Mouse (Mus musculus) embryonic facial prominence, embryonic 15.5 days (tissue): Measurements from ENCODE around the gene Klhl29. TPM values are rescaled to one million over a fixed set of nuclear protein-coding genes. Genes with fewer than 3 reads are reported as not detected.

Source experiments
- ATAC-seq: fragments of 200-750 bp; cut with Nextera tagmentation; 2 replicates; pipeline ENCODE4 v1.8.0; 2017; ENCODE audit warnings: low read depth, moderate TSS enrichment; ENCODE audit not compliant: insufficient number of reproducible peaks, low FRiP score, low TSS enrichment
- H3K27ac ChIP-seq: fragments of 300-500 bp; sonication (generic); replicated peaks from 2 replicates; pipeline ENCODE4 v1.5.1; 2015; ENCODE audit warnings: mild to moderate bottlenecking, inconsistent platforms
- H3K27me3 ChIP-seq: fragments of 300-500 bp; sonication (generic); 2 replicates; pipeline ENCODE4 v1.6.1; 2015; ENCODE audit warnings: inconsistent platforms
- H3K36me3 ChIP-seq: fragments of 300-500 bp; sonication (generic); 2 replicates; pipeline ENCODE4 v1.6.1; 2015; ENCODE audit warnings: mild to moderate bottlenecking, inconsistent platforms
- H3K4me1 ChIP-seq: fragments of 300-500 bp; sonication (generic); 2 replicates; pipeline ENCODE4 v1.6.1; 2015; ENCODE audit warnings: inconsistent platforms
- H3K4me2 ChIP-seq: fragments of 300-500 bp; sonication (generic); replicated peaks from 2 replicates; pipeline ENCODE4 v1.6.1; 2015; ENCODE audit warnings: mild to moderate bottlenecking, inconsistent platforms
- H3K4me3 ChIP-seq: fragments of 300-500 bp; sonication (generic); replicated peaks from 2 replicates; pipeline ENCODE4 v1.5.1; 2015; ENCODE audit warnings: mild to moderate bottlenecking, inconsistent platforms
- H3K9ac ChIP-seq: fragments of 300-500 bp; sonication (generic); 2 replicates; pipeline ENCODE4 v1.6.1; 2015; ENCODE audit warnings: inconsistent platforms
- H3K9me3 ChIP-seq: fragments of 300-500 bp; sonication (generic); replicated peaks from 2 replicates; pipeline ENCODE4 v1.6.1; 2016; ENCODE audit warnings: inconsistent platforms
- WGBS: fragments of 180-500 bp; shearing (Covaris S2); methylation state at CpG from one replicate; pipeline ENCODE4 v1.1.7; 2015; 5-methylcytosine and 5-hydroxymethylcytosine counted together
- polyA plus RNA-seq: library from polyadenylated mRNA; unstranded; fragments of >200 nt; fragmentation: Nextera tagmentation; extraction: Ambion mirVana; gene quantifications from 2 replicates; pipeline ENCODE4 v1.2.1, GENCODE M21; 2015

Gene Klhl29
- polyA plus RNA-seq, 1 experiment from 2014 or later: 1.5 TPM

DNA sequence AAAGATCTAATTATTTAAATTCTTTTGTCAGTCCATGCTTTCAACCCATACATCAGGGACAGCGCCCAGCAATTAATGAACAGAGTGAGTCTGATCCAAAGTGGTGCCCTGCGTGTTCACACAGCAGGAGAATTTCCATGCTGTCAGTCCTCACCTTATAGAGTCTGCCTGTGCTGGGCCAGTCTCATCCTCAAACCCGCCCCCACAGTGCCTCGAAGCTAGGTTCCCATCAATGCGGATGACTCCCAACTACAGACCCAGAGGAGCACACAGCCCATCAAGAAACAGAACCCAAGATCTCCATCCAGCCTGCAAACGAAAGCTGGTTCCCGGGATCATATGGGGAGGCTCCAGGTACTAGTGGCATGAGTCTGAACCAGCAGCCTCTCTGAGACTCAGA lies 106.4 kb downstream of the Klhl29 start:
- Histone ChIP-seq H3K4me2 (no peak overlapping the region), H3K4me3 (no peak overlapping the region), H3K9me3 (no peaks in the 10 kb centered on the region), H3K36me3 (no peaks in the 10 kb centered on the region), H3K27ac (no peak overlapping the region), H3K9ac (no peak overlapping the region), H3K4me1 (peaks cover 15% of the 10 kb centered on the region), H3K27me3 (no peaks in the 10 kb centered on the region)
- 64% methylated on average over 7 of the region's 7 CpGs for WGBS
- no peak for ATAC-seq

DNA sequence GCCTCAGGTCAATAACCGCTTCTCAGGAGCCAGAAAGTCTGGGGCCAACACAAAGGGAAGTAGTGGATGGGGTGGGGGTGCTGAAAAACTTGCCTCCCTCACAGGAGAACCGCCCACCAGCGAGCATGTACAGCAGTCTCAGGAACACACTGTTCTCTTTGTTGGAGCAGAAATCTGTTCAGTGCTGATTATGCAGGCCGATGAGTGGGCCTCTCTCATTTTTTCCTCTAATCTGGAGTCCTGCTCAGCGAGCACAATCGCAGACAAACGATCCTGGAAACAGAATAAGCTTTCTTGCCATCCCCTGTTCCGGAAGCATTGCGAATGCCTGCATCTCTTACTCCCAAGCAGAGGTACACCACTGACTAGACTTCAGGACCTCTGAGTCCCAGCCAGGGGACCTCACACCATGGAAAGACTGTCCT lies 107.3 kb downstream of the Klhl29 start:
- Histone ChIP-seq H3K4me2 (no peak overlapping the region), H3K9me3 (no peaks in the 10 kb centered on the region), H3K36me3 (no peaks in the 10 kb centered on the region), H3K9ac (no peak overlapping the region), H3K4me1 (peaks cover 13% of the 10 kb centered on the region), H3K27ac (0 out of 2 replicates have a peak overlapping the region, but pooled peaks have one; percentile 5), H3K27me3 (no peaks in the 10 kb centered on the region), H3K4me3 (no peak overlapping the region)
- ATAC-seq: peak; percentile 8; the same call in 1 of the 2 replicates
- WGBS: 28% methylated on average over 9 of the region's 9 CpGs

DNA sequence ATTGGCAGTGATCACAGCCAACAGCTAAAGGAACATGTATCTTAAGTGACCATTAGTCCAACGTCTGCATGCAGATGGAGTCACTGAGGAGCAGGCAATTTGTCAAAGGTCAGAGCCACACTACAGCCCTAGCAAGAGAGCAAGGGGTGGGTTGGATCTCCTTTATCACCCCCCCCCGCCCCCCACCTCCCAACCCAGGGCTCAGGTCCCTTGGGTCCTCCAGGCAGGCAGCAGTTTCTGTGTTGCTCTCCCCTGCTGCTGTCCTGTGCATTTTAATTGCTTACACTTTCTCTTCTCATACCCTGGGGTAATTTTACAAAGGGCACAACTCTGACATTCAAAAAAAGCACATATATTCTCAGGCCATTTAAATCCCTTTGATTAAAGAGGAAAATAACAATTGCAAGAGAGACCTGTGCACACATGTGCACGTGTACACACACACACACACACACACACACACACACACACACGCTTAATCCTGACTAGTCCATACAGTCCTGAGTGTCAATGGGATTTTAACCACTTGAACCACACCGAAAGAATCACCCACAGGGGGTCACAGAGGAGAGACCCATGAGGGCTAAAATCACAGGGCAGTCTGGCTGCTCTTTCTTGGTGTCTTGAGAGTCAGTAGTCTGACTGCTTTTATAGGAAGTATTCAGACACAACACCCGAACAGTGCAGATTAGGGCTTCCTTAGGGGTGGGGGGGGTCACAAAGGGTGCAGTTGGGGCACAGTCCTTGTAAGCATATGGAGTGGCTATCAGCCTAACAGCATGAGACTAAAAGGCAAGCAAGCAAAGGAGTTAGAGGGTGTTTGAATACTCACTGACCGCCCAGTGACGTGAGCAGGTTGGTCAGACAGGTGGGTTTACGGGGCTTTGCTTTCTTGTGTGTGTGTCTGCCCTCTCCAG lies 108.0 kb downstream of the Klhl29 start:
- H3K4me1 ChIP-seq: peaks cover 10% of the 10 kb centered on the region; the same call in 1 of the 2 replicates
- no peaks in the 10 kb centered on the region for H3K9me3 ChIP-seq
- H3K27ac ChIP-seq: 0 out of 2 replicates have a peak overlapping the region, but pooled peaks have one; percentile 1
- H3K36me3 ChIP-seq: no peaks in the 10 kb centered on the region
- no peak overlapping the region for H3K4me2 ChIP-seq
- no peaks in the 10 kb centered on the region for H3K27me3 ChIP-seq
- H3K4me3 ChIP-seq: no peak overlapping the region
- WGBS: 58% methylated on average over 9 of the region's 9 CpGs
- peak; percentile 26; the same call in 1 of the 2 replicates for ATAC-seq
- no peak overlapping the region for H3K9ac ChIP-seq

DNA sequence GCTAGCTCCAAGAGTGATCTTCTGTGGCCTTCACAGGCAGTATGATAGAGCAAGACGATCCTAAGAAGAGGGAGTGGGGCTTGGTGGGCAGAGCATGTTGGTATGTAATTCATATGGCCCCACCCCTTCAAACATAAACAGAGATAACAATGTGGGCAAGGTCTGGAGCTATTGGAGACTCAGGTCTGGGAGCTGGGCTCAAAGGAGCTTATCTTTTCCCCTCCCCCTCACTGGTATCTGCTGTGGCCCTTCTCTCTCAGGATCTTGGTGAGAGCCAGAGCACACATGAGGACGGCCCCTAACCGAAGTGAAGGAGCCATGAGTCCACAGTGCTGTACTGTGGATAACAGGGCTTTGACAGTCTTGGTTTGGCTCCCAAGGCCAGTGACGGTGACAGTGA lies 108.7 kb downstream of the Klhl29 start:
- no peaks in the 10 kb centered on the region for H3K36me3 ChIP-seq
- H3K27ac ChIP-seq: no peak overlapping the region
- no peak for ATAC-seq
- no peak overlapping the region for H3K9ac ChIP-seq
- no peak overlapping the region for H3K4me3 ChIP-seq
- H3K27me3 ChIP-seq: no peaks in the 10 kb centered on the region
- peaks cover 10% of the 10 kb centered on the region; the same call in 1 of the 2 replicates for H3K4me1 ChIP-seq
- no peaks in the 10 kb centered on the region for H3K9me3 ChIP-seq
- H3K4me2 ChIP-seq: no peak overlapping the region
- WGBS: 79% methylated on average over 4 of the region's 4 CpGs

DNA sequence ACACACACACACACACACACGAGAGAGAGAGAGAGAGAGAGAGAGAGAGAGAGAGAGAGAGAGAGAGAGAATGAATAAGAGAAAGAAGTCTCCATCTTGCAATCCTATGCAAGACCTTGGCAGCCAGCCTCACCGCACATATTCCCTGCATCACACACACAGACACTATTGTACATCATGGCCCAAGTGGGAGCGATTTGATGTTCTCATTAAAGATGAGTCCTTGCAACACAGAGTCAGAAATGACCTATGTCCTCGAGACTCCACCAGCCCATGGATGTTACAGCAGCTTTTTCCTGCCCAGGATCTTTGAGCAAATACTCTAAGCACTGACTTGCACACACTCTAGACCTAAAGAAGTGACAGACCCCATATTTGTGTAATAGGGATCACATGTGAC lies 114.0 kb downstream of the Klhl29 start:
- WGBS: 80% methylated on average over 4 of the region's 4 CpGs
- no peak for ATAC-seq

DNA sequence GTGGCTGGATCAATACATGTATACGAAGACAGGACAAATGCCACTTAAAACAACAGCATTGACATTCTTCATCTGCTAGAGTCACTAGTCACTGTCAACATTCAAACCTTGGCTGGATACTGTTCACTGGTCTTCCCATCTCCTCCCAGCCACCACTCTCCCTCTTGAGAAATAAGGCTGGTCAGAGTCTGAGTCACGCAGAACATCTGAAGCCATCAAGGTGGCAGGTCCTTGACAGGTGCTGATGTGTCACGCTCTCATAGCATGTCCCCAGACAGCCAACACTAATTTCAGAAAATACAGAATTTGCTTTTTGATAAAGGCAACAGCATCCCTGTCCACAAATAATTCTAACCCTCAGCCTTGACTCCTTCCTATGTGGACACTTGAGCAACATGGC lies 116.7 kb downstream of the Klhl29 start:
- Histone ChIP-seq H3K9ac (no peak overlapping the region), H3K27ac (no peak overlapping the region), H3K36me3 (no peaks in the 10 kb centered on the region), H3K4me2 (no peak overlapping the region), H3K9me3 (no peaks in the 10 kb centered on the region), H3K27me3 (no peaks in the 10 kb centered on the region), H3K4me3 (no peak overlapping the region), H3K4me1 (peaks cover 9% of the 10 kb centered on the region; the same call in 1 of the 2 replicates)
- no peak for ATAC-seq
- WGBS: 92% methylated on average over 3 of the region's 3 CpGs

More for the DNA sequence above, 114.0 kb downstream of the Klhl29 start:
- no peak overlapping the region for H3K27ac ChIP-seq
- H3K4me3 ChIP-seq: no peak overlapping the region
- no peaks in the 10 kb centered on the region for H3K36me3 ChIP-seq
- no peak overlapping the region for H3K9ac ChIP-seq
- H3K9me3 ChIP-seq: no peaks in the 10 kb centered on the region
- H3K27me3 ChIP-seq: no peaks in the 10 kb centered on the region
- no peaks in the 10 kb centered on the region for H3K4me1 ChIP-seq
- no peak overlapping the region for H3K4me2 ChIP-seq

DNA sequence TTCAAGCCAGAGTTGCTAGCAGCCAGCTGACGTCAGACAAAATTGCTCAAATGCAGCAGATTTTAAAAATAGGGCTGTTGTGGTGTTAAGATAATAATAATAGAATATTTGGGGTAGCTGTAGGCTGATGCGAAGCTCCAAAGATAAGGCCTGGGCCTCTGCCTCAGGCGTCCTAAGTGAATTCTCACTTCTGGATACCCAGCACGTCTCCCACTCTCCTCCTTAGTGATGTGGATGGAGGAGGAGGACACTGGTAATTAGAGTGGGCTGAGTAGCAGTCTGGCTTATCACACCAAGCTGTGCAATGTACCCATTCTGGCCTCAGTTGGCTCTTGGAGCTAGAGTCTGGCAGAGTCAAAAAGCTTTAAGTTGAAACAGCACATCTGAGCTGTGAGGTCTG lies 118.3 kb downstream of the Klhl29 start:
- H3K27me3 ChIP-seq: no peaks in the 10 kb centered on the region
- peaks cover 15% of the 10 kb centered on the region for H3K4me1 ChIP-seq
- no peak overlapping the region for H3K27ac ChIP-seq
- H3K36me3 ChIP-seq: no peaks in the 10 kb centered on the region
- H3K4me3 ChIP-seq: no peak overlapping the region
- no peak for ATAC-seq
- 93% methylated on average over 4 of the region's 4 CpGs for WGBS
- H3K9me3 ChIP-seq: no peaks in the 10 kb centered on the region
- no peak overlapping the region for H3K4me2 ChIP-seq
- no peak overlapping the region for H3K9ac ChIP-seq

DNA sequence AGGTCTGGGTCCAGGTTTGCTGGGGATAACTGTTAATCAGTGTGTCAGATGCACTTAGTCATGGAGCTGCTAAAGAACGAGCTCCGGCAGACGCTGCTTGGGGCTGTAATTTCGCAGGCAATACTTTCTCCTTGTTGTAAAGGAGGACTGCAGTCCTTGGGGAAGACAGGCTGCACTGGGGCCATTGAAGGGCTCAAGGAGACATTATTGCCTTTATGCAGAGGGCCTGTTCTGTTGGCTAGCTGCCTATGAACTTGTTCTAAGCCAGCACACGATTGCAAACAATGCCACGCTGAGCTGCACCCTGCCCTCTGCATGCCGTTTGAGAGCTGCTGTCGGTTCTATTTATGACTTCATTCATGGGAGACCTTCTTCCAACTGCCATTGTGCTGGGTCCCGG lies 120.4 kb downstream of the Klhl29 start:
- no peaks in the 10 kb centered on the region for H3K9me3 ChIP-seq
- H3K36me3 ChIP-seq: no peaks in the 10 kb centered on the region
- 53% methylated on average over 9 of the region's 9 CpGs for WGBS
- H3K4me3 ChIP-seq: no peak overlapping the region
- no peaks in the 10 kb centered on the region for H3K27me3 ChIP-seq
- no peak overlapping the region for H3K4me2 ChIP-seq
- no peak overlapping the region for H3K9ac ChIP-seq
- peaks cover 17% of the 10 kb centered on the region for H3K4me1 ChIP-seq
- ATAC-seq: no peak
- H3K27ac ChIP-seq: no peak overlapping the region

DNA sequence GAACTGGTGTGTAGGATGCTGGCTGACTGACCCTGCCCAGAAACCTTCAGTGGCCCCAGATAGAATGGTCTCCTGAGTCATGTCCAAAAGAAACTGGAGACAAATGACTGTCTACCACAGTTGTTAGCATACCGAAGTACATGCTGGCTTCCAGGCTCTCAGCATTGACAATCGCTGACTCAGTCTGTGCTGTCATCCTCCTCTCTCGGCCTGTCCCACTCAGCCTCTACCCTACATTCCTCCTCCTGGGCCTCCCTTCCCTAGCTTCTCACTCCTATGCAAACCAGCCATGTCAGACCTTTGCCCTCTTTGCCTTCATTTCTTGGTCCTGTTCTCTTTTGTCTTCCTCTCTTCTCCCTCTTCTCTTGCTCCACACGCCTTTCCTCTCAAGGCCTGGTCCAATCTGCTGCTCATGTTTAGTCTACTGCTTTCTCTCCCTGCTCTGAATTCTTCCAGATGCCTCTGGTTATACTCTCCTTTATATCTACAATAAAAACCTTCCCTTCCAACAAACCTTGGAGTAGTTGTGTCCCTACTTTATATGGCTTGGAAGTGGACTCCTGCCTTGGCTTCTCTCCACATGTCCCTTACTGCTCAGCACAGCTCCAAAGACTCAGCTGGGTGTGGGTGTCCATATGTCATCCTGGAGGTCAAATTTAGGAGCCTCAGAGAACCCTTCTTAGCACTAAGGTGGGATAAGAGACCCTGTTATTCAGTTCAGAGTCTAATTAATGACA lies 121.1 kb downstream of the Klhl29 start:
- Histone ChIP-seq H3K9me3 (no peaks in the 10 kb centered on the region), H3K27ac (no peak overlapping the region), H3K4me3 (no peak overlapping the region), H3K9ac (no peak overlapping the region), H3K4me2 (no peak overlapping the region), H3K4me1 (peaks cover 19% of the 10 kb centered on the region), H3K36me3 (no peaks in the 10 kb centered on the region), H3K27me3 (no peaks in the 10 kb centered on the region)
- 78% methylated on average over 4 of the region's 4 CpGs for WGBS
- no peak for ATAC-seq

DNA sequence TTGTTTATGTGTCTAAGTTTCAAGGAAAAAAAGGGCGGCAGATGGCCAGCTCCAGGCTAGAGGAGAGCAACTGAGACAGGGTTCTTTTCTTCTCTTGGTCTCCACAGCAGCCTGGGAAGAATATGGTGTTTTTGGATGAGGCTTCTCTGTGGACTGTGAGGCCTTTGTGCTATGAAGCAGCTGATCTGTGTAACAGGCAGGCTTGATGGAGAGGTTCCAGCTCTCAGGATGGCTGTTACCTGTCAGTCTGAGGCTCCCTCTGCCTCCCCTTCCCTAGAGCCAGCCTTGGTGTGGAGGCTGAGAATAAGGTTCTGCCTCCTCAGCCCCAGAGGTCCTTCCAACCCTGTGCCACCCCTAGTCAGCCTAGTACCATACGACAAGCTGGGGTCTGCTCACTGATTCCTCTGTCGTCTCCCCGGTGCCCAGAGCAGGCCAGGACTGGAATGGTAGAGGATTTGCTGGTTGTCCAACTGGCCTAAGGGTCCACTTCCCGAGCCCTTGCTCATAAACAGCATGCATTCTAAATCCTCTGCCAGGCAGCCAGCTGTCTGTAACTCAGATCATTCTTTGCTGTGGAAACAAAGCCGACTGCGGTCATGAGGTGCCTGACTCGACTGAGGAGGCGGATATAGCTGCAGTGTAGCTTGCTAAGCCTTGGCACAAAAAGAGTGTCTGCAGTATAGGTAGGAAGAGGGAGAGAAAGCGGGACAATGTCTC lies 122.0 kb downstream of the Klhl29 start:
- Histone ChIP-seq H3K36me3 (no peaks in the 10 kb centered on the region), H3K27me3 (no peaks in the 10 kb centered on the region), H3K27ac (0 out of 2 replicates have a peak overlapping the region, but pooled peaks have one; percentile 17), H3K9ac (no peak overlapping the region), H3K4me3 (no peak overlapping the region), H3K9me3 (no peaks in the 10 kb centered on the region), H3K4me1 (peaks cover 19% of the 10 kb centered on the region), H3K4me2 (no peak overlapping the region)
- 60% methylated on average over 10 of the region's 10 CpGs for WGBS
- ATAC-seq: peak; percentile 40; the same call in 1 of the 2 replicates

DNA sequence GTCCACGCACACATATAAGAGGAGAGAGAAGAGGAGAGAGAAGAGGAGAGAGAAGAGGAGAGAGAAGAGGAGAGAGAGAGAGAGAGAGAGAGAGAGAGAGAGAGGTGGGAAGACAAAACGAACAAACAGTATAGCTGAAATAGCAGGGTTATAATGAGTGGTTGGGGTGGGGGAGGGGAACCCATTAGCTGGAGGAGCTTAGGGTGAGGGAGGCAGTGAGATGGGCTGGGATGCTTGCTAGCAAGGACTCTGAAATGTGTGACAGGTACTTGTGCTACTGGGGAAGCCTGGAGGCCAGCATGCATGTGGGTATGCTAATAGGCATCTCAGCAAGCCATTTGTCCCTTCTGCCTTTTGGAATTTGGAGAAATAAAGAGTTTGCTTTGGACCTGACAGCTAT lies 122.9 kb downstream of the Klhl29 start:
- Histone ChIP-seq H3K4me3 (no peak overlapping the region), H3K27me3 (no peaks in the 10 kb centered on the region), H3K4me1 (peaks cover 19% of the 10 kb centered on the region), H3K27ac (no peak overlapping the region), H3K9me3 (no peaks in the 10 kb centered on the region), H3K4me2 (no peak overlapping the region), H3K9ac (no peak overlapping the region), H3K36me3 (no peaks in the 10 kb centered on the region)
- 84% methylated on average over 2 of the region's 2 CpGs for WGBS
- no peak for ATAC-seq
